Mouse (Mus musculus) hindbrain, embryonic 10.5 days (tissue): ENCODE measurements around the gene Snx32. TPM values are rescaled to one million over a fixed set of nuclear protein-coding genes. Genes with fewer than 3 reads are reported as not detected.

Source experiments
- DNase-seq: peaks from one replicate; pipeline ENCODE4 v3.0.0-alpha.2; 2017; ENCODE audit warnings: low spot score
- H3K27ac ChIP-seq: fragments of 300-500 bp; sonication (generic); 2 replicates; pipeline ENCODE4 v1.5.1; 2016; ENCODE audit warnings: mild to moderate bottlenecking, moderate library complexity
- H3K27me3 ChIP-seq: fragments of 300-500 bp; sonication (generic); 2 replicates; pipeline ENCODE4 v1.6.1; 2016; ENCODE audit warnings: mild to moderate bottlenecking; ENCODE audit not compliant: poor library complexity, insufficient read depth, severe bottlenecking
- H3K36me3 ChIP-seq: fragments of 300-500 bp; sonication (generic); 2 replicates; pipeline ENCODE4 v1.6.1; 2016; ENCODE audit warnings: mild to moderate bottlenecking, moderate library complexity
- H3K4me1 ChIP-seq: fragments of 300-500 bp; sonication (generic); replicated peaks from 2 replicates; pipeline ENCODE4 v1.6.1; 2016; ENCODE audit warnings: mild to moderate bottlenecking
- H3K4me3 ChIP-seq: fragments of 300-500 bp; sonication (generic); 2 replicates; pipeline ENCODE4 v1.5.1; 2016; ENCODE audit warnings: mild to moderate bottlenecking, moderate library complexity
- H3K9me3 ChIP-seq: fragments of 300-500 bp; sonication (generic); 2 replicates; pipeline ENCODE4 v1.6.1; 2016; ENCODE audit warnings: mild to moderate bottlenecking, moderate library complexity
- WGBS: fragments of 180-500 bp; shearing (Covaris S2); methylation state at CpG from one replicate; pipeline ENCODE4 v1.1.7; 2016; 5-methylcytosine and 5-hydroxymethylcytosine counted together
- polyA plus RNA-seq: library from polyadenylated mRNA; unstranded; fragments of >200 nt; fragmentation: Nextera tagmentation; extraction: Ambion mirVana; gene quantifications from 2 replicates; pipeline ENCODE4 v1.2.1, GENCODE M21; 2016

The Snx32 gene
- polyA plus RNA-seq, 1 experiment from 2014 or later: 18.7 TPM

DNA sequence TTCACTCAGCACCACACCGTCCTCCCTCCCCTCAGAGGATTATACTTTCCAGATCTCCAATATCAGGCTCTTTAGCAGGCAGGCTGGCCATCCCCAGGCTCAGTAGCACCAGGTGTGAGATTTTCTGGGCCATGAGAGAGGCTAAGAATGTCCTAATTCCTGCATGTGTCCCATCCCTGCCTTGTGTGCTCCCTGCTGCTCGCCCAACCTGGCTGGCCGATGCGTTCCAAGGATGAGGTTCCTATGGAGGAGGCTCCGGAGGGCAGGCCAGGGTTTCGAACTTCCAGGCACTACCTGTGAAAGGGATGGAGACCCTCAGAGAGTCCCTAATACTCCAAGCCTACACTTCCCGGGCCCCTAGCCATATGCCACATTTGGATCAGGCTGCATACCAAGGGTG, 24.5 kb downstream of the Snx32 start:
- Histone ChIP-seq H3K4me3 (no peak overlapping the region), H3K27me3 (no peaks in the 10 kb centered on the region), H3K9me3 (no peaks in the 10 kb centered on the region), H3K36me3 (peaks cover 59% of the 10 kb centered on the region), H3K27ac (no peak overlapping the region), H3K4me1 (peaks cover 38% of the 10 kb centered on the region)
- no peak for DNase-seq
- 95% methylated on average over 7 of the region's 7 CpGs for WGBS

DNA sequence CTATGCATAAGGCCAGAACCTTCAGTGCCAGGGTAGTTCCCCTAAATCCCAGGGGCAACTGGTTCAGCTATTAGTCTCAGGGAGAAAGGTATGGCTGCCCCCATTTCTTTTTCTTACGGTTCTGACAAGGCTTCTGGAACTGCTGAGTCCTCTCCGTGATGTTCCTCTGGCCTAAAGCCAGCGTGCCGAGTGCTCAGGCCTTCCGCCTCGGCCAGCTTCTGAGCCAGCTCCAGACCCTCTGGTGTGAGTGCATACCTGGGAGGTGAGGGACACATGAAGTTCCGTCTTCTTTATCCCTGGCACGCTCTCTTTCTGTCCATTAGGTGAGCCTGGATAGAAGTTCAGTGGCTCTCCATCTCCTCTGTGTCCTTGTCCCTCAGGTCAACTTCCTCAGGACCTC, 25.0 kb downstream of the Snx32 start:
- H3K9me3 ChIP-seq: no peaks in the 10 kb centered on the region

DNA sequence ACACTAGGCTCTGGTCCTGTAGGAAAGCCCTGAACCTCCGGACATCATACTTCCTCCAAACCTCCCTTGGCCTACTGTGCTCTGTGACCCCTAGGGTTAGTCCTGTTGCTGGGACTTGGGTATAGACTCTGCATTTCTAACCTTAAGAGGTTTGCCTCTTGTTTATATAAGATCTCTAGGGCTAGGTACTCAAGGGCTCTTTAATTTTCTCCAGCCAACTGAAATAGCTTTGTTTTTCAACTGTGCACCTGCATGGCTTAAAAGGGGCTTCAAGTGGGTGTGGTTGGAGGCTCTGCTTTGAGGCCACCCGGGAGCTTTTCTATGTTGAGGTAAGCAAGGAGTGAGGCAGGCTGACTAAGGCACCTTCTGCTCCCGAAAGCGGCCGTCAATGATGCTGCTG, 25.8 kb downstream of the Snx32 start:
- Histone ChIP-seq H3K36me3 (peaks cover 73% of the 10 kb centered on the region), H3K4me1 (peaks cover 30% of the 10 kb centered on the region), H3K27me3 (no peaks in the 10 kb centered on the region), H3K9me3 (no peaks in the 10 kb centered on the region), H3K4me3 (no peak overlapping the region), H3K27ac (no peak overlapping the region)
- DNase-seq: no peak
- 91% methylated on average over 5 of the region's 5 CpGs for WGBS

More for the DNA sequence above, 25.0 kb downstream of the Snx32 start:
- DNase-seq: no peak
- H3K27ac ChIP-seq: no peak overlapping the region
- no peak overlapping the region for H3K4me3 ChIP-seq
- peaks cover 64% of the 10 kb centered on the region for H3K36me3 ChIP-seq
- WGBS: 96% methylated on average over 8 of the region's 8 CpGs
- H3K27me3 ChIP-seq: no peaks in the 10 kb centered on the region
- H3K4me1 ChIP-seq: peaks cover 38% of the 10 kb centered on the region

DNA sequence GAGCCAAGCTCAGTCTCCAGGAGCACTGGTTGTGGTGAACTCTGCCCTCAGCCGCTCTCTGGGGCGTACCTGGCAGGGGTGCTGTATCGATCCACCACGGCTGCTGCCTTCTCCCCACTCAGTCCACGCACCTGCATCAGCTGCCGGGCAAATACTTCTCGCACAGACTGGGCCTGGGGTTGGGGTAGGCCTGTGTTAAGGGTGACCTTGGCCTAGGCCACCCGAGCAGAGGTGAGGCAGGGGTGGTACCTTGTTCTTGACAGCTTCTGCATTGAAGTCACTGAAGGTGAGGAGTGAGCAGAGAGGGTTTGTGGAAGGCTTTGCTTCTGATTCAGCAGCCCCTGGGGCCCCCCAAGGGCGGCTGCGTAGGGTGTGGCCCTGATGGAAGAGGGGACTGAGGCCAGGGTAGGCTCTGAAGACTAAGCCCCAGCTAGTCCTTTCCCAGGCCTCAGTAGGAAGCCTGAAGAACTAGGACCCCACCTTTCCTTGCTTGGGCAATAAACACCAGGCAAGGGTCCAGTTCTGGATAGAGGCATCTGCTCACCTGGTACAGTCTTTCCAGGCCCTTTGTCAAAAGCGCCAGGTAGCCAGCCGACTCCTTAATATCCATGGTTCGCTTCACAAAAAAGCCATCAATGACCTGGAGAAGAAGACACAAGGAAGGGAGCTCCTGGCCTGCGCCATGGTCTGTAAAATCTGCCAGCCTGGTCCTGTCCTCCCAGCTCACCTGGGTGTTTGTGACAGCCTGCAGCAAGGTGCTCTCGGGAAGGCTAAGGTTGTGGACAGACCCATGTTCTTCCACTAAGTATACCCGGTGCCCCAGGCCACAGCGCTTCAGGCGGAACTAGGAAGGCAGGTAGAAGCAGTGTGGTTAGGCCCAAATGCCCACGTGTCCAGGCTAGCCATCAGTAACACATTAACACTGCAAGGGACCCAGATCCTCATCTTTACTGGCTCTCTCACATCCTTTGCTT, 26.7 kb downstream of the Snx32 start:
- 0 out of 2 replicates have a peak overlapping the region, but pooled peaks have one; percentile 2 for H3K4me3 ChIP-seq
- H3K27me3 ChIP-seq: no peaks in the 10 kb centered on the region
- H3K27ac ChIP-seq: no peak overlapping the region
- no peak for DNase-seq
- peaks cover 81% of the 10 kb centered on the region for H3K36me3 ChIP-seq
- H3K4me1 ChIP-seq: peaks cover 22% of the 10 kb centered on the region
- no peaks in the 10 kb centered on the region for H3K9me3 ChIP-seq
- WGBS: 96% methylated on average over 19 of the region's 19 CpGs

DNA sequence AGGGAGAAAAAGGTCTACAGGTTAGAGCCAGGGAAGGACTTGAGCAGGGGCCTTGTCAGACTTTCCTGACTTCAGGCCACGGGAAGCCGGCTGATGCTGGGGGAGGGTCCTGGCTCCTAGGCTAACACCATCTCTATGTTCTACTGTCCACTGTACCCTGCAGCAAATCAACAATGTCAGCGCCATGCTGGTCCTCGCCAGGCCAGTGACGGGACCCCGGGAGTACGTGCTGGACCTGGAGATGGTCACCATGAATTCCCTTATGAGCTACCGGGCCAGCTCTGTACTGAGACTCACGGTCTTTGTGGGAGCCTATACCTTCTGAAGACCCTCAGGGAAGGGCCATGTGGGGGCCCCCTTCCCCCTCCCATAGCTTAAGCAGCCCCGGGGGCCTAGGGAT, 28.9 kb downstream of the Snx32 start:
- H3K4me1 ChIP-seq: peaks cover 2% of the 10 kb centered on the region; the same call in 1 of the 2 replicates
- no peak overlapping the region for H3K4me3 ChIP-seq
- no peak overlapping the region for H3K27ac ChIP-seq
- WGBS: 93% methylated on average over 10 of the region's 10 CpGs
- no peaks in the 10 kb centered on the region for H3K27me3 ChIP-seq
- H3K9me3 ChIP-seq: no peaks in the 10 kb centered on the region
- peaks cover 91% of the 10 kb centered on the region for H3K36me3 ChIP-seq
- DNase-seq: no peak

DNA sequence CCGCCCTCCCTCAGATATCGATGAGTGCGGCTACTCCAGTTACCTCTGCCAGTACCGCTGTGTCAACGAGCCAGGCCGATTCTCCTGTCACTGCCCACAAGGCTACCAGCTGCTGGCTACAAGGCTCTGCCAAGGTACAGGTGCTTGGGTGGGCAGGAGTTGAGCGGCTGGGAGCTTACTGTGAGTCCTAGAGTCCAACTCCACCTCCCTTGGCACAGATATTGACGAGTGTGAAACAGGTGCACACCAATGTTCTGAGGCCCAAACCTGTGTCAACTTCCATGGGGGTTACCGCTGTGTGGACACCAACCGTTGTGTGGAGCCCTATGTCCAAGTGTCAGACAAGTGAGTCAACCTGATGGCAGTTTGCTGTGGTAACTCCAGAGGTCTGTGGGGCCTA, 30.3 kb downstream of the Snx32 start:
- Histone ChIP-seq H3K36me3 (peaks cover 77% of the 10 kb centered on the region), H3K27me3 (peaks cover 5% of the 10 kb centered on the region; the same call in 1 of the 2 replicates), H3K9me3 (no peaks in the 10 kb centered on the region), H3K4me1 (peaks cover 11% of the 10 kb centered on the region), H3K27ac (no peak overlapping the region), H3K4me3 (no peak overlapping the region)
- WGBS: 95% methylated on average over 10 of the region's 10 CpGs
- DNase-seq: no peak

DNA sequence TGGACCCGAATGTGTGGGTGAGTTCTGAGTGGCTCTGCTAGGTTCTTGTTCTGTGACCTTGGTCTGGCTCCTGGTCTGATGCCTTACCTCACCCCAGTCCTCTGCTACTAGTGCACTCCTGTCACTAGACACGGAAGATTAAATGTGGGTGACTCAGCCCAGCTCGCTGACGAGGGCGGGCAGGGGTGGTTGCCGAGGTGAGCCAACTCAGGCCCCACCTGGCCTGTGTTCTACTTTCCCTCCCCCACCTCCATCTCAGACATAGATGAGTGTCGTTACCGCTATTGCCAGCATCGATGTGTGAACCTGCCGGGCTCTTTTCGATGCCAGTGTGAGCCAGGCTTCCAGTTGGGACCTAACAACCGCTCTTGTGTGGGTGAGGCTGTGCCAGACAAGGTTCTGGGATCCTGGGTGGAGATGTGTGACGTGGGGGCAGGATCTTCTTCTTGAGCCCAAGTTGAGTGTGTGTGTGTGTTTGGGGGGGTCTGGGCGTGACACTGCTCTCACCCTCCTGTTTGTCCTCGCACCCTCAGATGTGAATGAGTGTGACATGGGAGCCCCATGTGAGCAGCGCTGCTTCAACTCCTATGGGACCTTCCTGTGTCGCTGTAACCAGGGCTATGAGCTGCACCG, 32.6 kb downstream of the Snx32 start:
- no peak for DNase-seq

DNA sequence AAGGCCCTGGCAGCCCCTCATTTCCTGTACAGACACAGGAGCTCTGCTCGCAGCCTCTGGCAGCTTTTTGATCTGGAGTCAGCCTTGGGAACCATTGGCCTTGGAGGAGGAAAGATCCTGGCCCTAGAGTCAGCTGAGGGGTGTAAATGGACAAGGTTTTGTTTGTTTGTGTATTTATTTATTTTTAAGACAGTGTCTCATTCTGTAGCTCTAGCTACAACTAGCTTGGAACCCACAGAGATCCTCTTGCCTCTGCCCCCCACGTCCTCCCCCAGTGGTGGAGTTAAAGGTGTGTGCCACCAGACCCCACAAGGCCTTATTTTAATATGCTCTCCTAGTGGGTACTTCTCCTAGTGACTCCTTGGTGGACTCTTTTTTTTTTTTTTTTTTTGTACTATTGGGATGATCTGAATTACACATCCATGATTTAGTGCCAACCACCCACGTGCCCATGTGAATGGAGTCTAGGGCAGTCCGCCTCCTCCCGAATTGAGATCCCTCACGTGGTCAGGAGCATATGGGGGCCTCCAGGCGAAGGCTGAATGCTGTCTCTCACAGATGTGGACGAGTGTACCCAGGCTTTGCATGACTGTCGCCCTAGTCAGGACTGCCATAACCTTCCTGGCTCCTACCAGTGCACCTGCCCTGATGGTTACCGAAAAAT, 33.2 kb downstream of the Snx32 start:
- Histone ChIP-seq H3K9me3 (no peaks in the 10 kb centered on the region), H3K4me3 (peak overlapping the region; percentile 2; the same call in 1 of the 2 replicates), H3K27me3 (peaks cover 18% of the 10 kb centered on the region), H3K4me1 (peaks cover 27% of the 10 kb centered on the region), H3K36me3 (peaks cover 48% of the 10 kb centered on the region), H3K27ac (no peak overlapping the region)
- WGBS: 86% methylated on average over 10 of the region's 10 CpGs
- no peak for DNase-seq

More for the DNA sequence above, 32.6 kb downstream of the Snx32 start:
- H3K4me1 ChIP-seq: peaks cover 27% of the 10 kb centered on the region
- WGBS: 91% methylated on average over 18 of the region's 18 CpGs
- H3K27ac ChIP-seq: no peak overlapping the region
- peaks cover 55% of the 10 kb centered on the region for H3K36me3 ChIP-seq
- peaks cover 18% of the 10 kb centered on the region for H3K27me3 ChIP-seq
- no peaks in the 10 kb centered on the region for H3K9me3 ChIP-seq
- H3K4me3 ChIP-seq: peak overlapping the region; percentile 2; the same call in 1 of the 2 replicates

DNA sequence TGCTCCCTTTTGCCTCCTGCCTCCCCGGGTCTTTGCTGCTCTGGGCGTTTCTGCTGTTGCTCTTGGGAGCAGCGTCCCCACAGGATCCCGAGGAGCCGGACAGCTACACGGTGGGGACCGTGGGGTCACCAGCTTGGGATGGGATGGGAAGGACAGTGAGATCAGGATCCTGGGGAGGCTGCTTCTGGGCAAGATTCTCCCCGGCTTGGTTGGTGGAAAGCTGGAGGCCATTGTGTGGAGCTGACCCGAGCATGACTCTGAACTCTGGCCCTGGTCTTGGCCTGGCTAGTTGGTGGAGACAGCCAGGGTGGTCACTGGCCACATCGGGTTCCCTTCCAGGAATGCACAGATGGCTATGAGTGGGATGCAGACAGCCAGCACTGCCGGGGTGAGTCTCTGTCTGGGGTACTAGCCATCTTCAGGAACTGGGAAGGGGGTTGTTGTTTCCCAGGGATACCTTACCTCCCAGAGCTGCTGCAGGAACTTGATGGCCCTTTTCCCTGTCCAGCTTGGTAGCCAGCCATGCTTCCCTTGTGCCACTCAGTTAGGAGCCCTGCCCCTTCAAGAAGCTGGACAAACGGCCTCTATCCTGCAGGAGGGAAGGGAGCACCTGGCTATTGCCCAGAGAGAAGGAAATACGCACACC, 35.1 kb downstream of the Snx32 start:
- H3K27ac ChIP-seq: peak overlapping the region; percentile 94
- H3K9me3 ChIP-seq: no peaks in the 10 kb centered on the region
- H3K4me1 ChIP-seq: peaks cover 27% of the 10 kb centered on the region
- peaks cover 18% of the 10 kb centered on the region for H3K27me3 ChIP-seq
- no peak for DNase-seq
- WGBS: 25% methylated on average over 13 of the region's 13 CpGs
- peak overlapping the region; percentile 76 for H3K4me3 ChIP-seq
- peaks cover 29% of the 10 kb centered on the region for H3K36me3 ChIP-seq

DNA sequence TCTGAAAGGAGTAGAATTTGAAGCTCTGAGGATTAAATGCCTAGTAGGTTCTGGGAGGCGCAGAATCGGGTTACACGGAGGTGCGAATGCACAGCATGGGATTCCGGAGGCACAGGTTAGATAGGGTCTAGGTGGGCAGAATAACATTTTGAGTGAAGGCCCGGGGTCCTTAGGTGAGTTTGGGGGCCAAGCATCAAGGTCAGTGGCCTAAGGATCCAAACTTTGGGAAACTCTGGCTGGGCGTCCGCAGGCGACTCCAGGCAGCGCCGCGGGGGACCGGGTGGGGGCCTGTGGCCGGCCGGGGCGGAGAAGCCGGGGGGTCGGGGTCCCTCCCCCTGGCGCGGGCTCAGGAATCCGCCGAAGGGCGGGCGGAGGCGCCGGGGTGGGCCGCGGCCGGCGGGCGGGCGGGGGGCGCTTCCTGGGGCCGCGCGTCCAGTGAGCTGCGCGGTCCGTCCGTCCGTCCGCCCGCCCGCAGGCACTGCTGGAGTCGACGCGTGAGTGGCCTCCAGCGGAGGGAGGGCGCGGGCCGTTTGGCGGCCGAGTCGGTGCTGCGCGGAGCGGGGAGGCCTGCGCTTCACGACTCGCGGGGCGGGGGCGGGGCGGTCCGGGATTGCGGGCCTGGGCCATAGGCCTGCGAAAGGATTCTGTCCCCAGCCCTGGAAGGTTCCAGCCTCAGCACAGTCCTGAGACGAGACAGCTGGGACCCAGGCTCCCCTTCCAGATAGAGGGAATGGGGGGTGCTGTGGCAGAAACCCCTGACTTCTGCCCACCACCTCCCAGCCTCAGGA, 35.9 kb downstream of the Snx32 start:
- H3K36me3 ChIP-seq: peaks cover 22% of the 10 kb centered on the region
- no peaks in the 10 kb centered on the region for H3K9me3 ChIP-seq
- H3K27me3 ChIP-seq: peaks cover 18% of the 10 kb centered on the region
- DNase-seq: peak; percentile 67
- peaks cover 27% of the 10 kb centered on the region for H3K4me1 ChIP-seq
- under 1% methylated on average over 65 of the region's 68 CpGs for WGBS
- H3K27ac ChIP-seq: peak overlapping the region; percentile 94
- H3K4me3 ChIP-seq: peak overlapping the region; percentile 76

DNA sequence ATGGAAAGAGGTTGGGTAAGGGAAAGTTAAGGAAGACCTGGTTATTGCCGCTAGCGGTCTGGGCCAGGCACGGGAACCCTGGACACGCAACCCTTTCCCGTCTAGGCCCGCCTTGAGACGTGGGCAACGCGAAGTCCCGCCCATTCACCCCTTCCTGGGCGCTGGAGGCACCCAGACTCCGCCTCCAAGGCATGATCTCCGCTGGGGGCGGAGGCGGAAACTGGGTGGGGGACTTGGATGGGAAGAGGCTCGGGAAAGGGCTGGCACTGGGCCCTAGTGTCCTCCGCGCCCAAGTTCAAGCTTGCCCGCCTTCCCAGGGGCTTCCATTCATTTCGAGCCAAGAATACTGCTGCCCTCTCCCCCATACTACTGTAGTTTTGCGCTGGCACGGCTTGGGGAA, 36.6 kb downstream of the Snx32 start, which contains the start of gene Efemp2:
Gene Efemp2, plus strand, starts transcription at position 235 of the 400 bp plus-strand sequence.
- Histone ChIP-seq H3K36me3 (peaks cover 14% of the 10 kb centered on the region), H3K27me3 (peaks cover 18% of the 10 kb centered on the region), H3K4me3 (peak within 1 kb of the TSS; percentile 76), H3K9me3 (no peaks in the 10 kb centered on the region), H3K4me1 (peaks cover 27% of the 10 kb centered on the region), H3K27ac (peak within 1 kb of the TSS; percentile 94)
- 3% methylated on average over 22 of the region's 22 CpGs for WGBS
- DNase-seq: peak; percentile 75
